Mouse (Mus musculus) G1E (cell line): Measurements from ENCODE around the gene Pcgf5. TPM values are rescaled to one million over a fixed set of nuclear protein-coding genes. Genes with fewer than 3 reads are reported as not detected.

ENCODE experiments used
- ATAC-seq: 2 replicates; pipeline ENCODE4 v1.8.0; 2016; ENCODE audit warnings: mild to moderate bottlenecking; ENCODE audit not compliant: insufficient number of reproducible peaks, poor library complexity, low FRiP score, severe bottlenecking; ENCODE audit errors: extremely low read depth
- DNase-seq: peaks from one replicate; pipeline ENCODE4 v3.0.0; 2012; ENCODE audit warnings: low spot score
- H3K27me3 ChIP-seq: 2 replicates; pipeline ENCODE4 v1.6.1; 2012; ENCODE audit warnings: mild to moderate bottlenecking, low read length, inconsistent platforms; ENCODE audit not compliant: insufficient read depth
- H3K36me3 ChIP-seq: replicated peaks from 2 replicates; pipeline ENCODE3; 2012; ENCODE audit warnings: mild to moderate bottlenecking, inconsistent platforms
- H3K4me1 ChIP-seq: 2 replicates; pipeline ENCODE4 v1.6.1; 2012; ENCODE audit warnings: low read depth, low read length, inconsistent platforms, mixed read lengths; ENCODE audit not compliant: insufficient read depth
- H3K4me3 ChIP-seq: 2 replicates; pipeline ENCODE4 v1.5.1; 2012; ENCODE audit warnings: low read depth, mild to moderate bottlenecking, inconsistent platforms, low read length, moderate library complexity, mixed read lengths
- H3K9me3 ChIP-seq: replicated peaks from 2 replicates; pipeline ENCODE4 v1.6.1; 2012; ENCODE audit warnings: inconsistent platforms
- CTCF ChIP-seq: IDR thresholded peaks from 2 replicates; pipeline ENCODE4 v1.5.1; 2012; ENCODE audit warnings: low read depth, low read length, inconsistent platforms, mixed read lengths
- GATA1 ChIP-seq: IDR thresholded peaks from 2 replicates; pipeline ENCODE4 v1.6.1; 2012; ENCODE audit warnings: borderline replicate concordance, low read length, inconsistent platforms, mixed read lengths
- GATA2 ChIP-seq: IDR thresholded peaks from 2 replicates; pipeline ENCODE4 v1.6.1; 2012; ENCODE audit warnings: low read depth, low read length, inconsistent platforms, borderline replicate concordance
- POLR2AphosphoS5 ChIP-seq: IDR thresholded peaks from 2 replicates; pipeline ENCODE4 v1.6.1; 2012; ENCODE audit warnings: low read depth, low read length, inconsistent platforms; ENCODE audit not compliant: insufficient replicate concordance
- TAL1 ChIP-seq: conservative IDR thresholded peaks from 2 replicates; pipeline ENCODE4 v1.6.1; 2012; ENCODE audit warnings: low read depth, low read length, inconsistent platforms, mixed read lengths
- polyA plus RNA-seq: library from polyadenylated mRNA; stranded (reverse); fragments of >175 nt; gene quantifications from 2 replicates; pipeline ENCODE4 v1.2.3, GENCODE M21; 2012
- total RNA-seq, 2 experiments: library from RNA; stranded (forward) in 1 of 2; stranded (reverse) in 1 of 2; fragments of 200-1000 nt in 1 of 2; fragments of >200 nt in 1 of 2; fragmentation: Nextera tagmentation in 1 of 2; gene quantifications; 2 replicates each; pipeline ENCODE4 v1.2.3; 2014 to 2017

Pcgf5 gene
- total and polyA plus RNA-seq, 3 experiments, result 3.8 to 23.5 (median 21.4) TPM

GRCm38 (mm10) chr19:36378511-36379232 lies 30.6 kb downstream of the Pcgf5 start:
- no peak for TF ChIP-seq CTCF
- no peak for TF ChIP-seq GATA1
- no peak for TF ChIP-seq TAL1
- no peak for TF ChIP-seq GATA2
- no peak for TF ChIP-seq POLR2AphosphoS5
- Histone ChIP-seq H3K36me3 (no peaks in the 10 kb centered on the region), H3K4me3 (no peak overlapping the region), H3K4me1 (no peaks in the 10 kb centered on the region), H3K27me3 (peaks cover 14% of the 10 kb centered on the region), H3K9me3 (no peaks in the 10 kb centered on the region)
- ATAC-seq (no peak), DNase-seq (no peak)

- no peak for ATAC-seq
- Histone ChIP-seq H3K27me3 (peaks cover 8% of the 10 kb centered on the region), H3K4me3 (no peak overlapping the region), H3K9me3 (no peaks in the 10 kb centered on the region), H3K36me3 (no peaks in the 10 kb centered on the region), H3K4me1 (no peaks in the 10 kb centered on the region)
- no peak for TF ChIP-seq GATA2
- no peak for TF ChIP-seq TAL1
- no peak for TF ChIP-seq GATA1
- no peak for TF ChIP-seq CTCF
- TF ChIP-seq POLR2AphosphoS5, result no peak
- no peak for DNase-seq
These were observed 34.8 kb downstream of the Pcgf5 start for GRCm38 (mm10) chr19:36382901-36383300.

DNA sequence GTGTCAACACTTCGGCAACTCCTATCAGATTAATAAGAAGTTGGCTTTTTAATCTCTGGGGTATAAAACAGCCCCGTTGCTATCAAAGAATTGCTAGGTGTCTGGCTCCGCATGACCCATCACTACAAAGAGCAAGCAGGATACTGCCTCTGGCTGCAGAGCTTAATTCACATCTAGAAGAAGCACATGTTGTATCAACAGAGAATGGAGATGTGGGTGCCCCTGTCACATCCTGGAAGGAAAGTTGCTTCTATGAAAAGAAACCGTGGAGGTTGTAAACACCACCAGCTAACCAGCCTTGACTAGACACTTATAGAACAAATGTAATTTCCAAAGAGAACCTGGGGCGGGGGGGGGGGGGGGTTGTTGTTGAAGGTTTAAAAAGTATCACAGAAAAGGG lies 35.9 kb downstream of the Pcgf5 start:
- Histone ChIP-seq H3K4me1 (no peaks in the 10 kb centered on the region), H3K36me3 (no peaks in the 10 kb centered on the region), H3K9me3 (no peaks in the 10 kb centered on the region), H3K4me3 (no peak overlapping the region), H3K27me3 (peaks cover 8% of the 10 kb centered on the region; the same call in 1 of the 2 replicates)
- DNase-seq (no peak), ATAC-seq (no peak)
- TF ChIP-seq POLR2AphosphoS5 (no peak), GATA1 (no peak), GATA2 (no peak), CTCF (no peak), TAL1 (no peak)

- no peak for DNase-seq
- Histone ChIP-seq H3K36me3 (no peaks in the 10 kb centered on the region), H3K4me1 (no peaks in the 10 kb centered on the region), H3K9me3 (no peaks in the 10 kb centered on the region), H3K27me3 (peaks cover 8% of the 10 kb centered on the region; the same call in 1 of the 2 replicates), H3K4me3 (no peak overlapping the region)
- TF ChIP-seq POLR2AphosphoS5 (no peak), GATA1 (no peak), GATA2 (no peak), TAL1 (no peak), CTCF (no peak)
- no peak for ATAC-seq
These were observed 36.3 kb downstream of the Pcgf5 start for GRCm38 (mm10) chr19:36384426-36384825.

GRCm38 (mm10) chr19:36388502-36388901 lies 40.4 kb downstream of the Pcgf5 start:
- no peak for TF ChIP-seq GATA1
- no peak for TF ChIP-seq POLR2AphosphoS5
- no peak for TF ChIP-seq TAL1
- no peak for TF ChIP-seq CTCF
- TF ChIP-seq GATA2, result no peak
- H3K9me3 ChIP-seq, result no peaks in the 10 kb centered on the region
- no peak overlapping the region for H3K4me3 ChIP-seq
- peaks cover 11% of the 10 kb centered on the region; the same call in 1 of the 2 replicates for H3K27me3 ChIP-seq
- no peaks in the 10 kb centered on the region for H3K4me1 ChIP-seq
- ATAC-seq, result no peak
- DNase-seq, result no peak
- H3K36me3 ChIP-seq, result no peaks in the 10 kb centered on the region

DNA sequence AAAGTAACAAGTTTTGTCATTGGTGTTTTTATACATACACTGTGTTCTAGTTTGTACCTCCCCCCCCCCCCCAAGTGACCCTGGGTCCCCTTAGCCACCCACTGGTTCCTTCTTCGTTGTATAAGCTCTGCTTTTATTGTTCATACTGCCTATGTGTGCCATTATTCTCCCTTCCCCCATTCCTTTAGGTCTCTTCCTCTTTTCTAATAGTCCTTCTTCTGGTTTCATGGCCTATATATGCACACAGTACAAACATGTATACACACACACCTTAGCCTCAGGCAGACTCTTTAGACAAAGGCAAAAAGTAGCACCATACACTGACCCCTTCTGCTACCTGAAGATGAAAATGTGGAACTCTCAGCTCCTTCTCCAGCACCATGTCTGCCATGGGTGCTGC lies 42.6 kb downstream of the Pcgf5 start:
- peaks cover 27% of the 10 kb centered on the region for H3K27me3 ChIP-seq
- ATAC-seq (no peak), DNase-seq (no peak)
- H3K36me3 ChIP-seq, result no peaks in the 10 kb centered on the region
- no peak overlapping the region for H3K4me3 ChIP-seq
- no peaks in the 10 kb centered on the region for H3K4me1 ChIP-seq
- TF ChIP-seq POLR2AphosphoS5, result no peak
- no peak for TF ChIP-seq TAL1
- no peak for TF ChIP-seq CTCF
- TF ChIP-seq GATA1, result no peak
- no peak for TF ChIP-seq GATA2
- H3K9me3 ChIP-seq, result no peaks in the 10 kb centered on the region
